7 mouse cellular contexts compared by ENCODE assay signal in the genomic region with DNA sequence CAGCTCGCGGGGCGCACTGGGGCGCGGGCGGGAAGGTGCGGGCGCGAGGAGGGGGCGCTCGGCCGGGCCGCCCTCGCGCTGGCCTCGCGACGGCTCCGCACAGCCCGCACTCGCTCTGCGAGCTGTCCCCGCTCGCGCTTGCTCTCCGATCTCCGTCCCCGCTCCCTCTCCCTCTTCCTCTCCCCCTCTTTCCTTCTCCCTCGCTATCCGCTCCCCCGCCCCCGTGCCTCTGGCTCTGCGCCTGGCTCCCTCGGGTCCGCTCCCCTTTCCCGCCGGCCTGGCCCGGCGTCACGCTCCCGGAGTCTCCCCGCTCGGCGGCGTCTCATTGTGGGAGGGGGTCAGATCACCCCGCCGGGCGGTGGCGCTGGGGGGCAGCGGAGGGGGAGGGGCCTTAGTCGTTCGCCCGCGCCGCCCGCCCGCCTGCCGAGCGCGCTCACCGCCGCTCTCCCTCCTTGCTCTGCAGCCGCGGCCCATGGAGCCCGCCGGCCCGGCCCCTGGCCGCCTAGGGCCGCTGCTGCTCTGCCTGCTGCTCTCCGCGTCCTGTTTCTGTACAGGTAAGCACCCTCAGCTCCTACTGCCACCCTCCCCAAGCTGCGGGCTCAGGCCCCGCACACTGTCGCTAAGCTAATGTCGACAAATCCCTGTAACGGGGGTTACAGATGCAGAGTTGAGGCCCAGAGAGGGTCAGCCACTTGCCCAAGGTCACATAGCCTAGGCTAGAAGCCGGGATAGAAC. TPM values are rescaled to one million over a fixed set of nuclear protein-coding genes. Genes with fewer than 3 reads are reported as not detected.
DNase-seq lines count a peak whose midpoint lies in the region; ATAC-seq and TF ChIP-seq lines count a peak whose summit lies in the region.

No protein-coding gene starts in this region.

- peak; percentile 90 for DNase-seq in brain, embryonic 14.5 days (ENCODE audit: low read depth)
- peak; percentile 81 for DNase-seq in heart, adult 8-10 months (ENCODE audit: low spot score)
- DNase-seq in kidney, adult 9 months = peak; percentile 70
- DNase-seq in limb, embryonic 14.5 days (ENCODE audit: low spot score) = peak; percentile 54

- peak overlapping the region; percentile 88 for H3K9ac ChIP-seq in embryonic facial prominence, embryonic 13.5 days
- peak overlapping the region; percentile 86 for H3K9ac ChIP-seq in limb, embryonic 14.5 days (ENCODE audit: low read depth, low read length, severe bottlenecking)
- H3K9ac ChIP-seq in midbrain, embryonic 16.5 days (ENCODE audit: low read depth, low read length) = peak overlapping the region; percentile 87
- peak overlapping the region; percentile 58 for H3K9ac ChIP-seq in stomach, embryonic 15.5 days

- no peaks in the 10 kb centered on the region for H3K36me3 ChIP-seq in embryonic facial prominence, embryonic 13.5 days
- H3K36me3 ChIP-seq in limb, embryonic 14.5 days (ENCODE audit: control insufficient read depth, insufficient read depth, low read length) = no peaks in the 10 kb centered on the region
- H3K36me3 ChIP-seq in midbrain, embryonic 16.5 days (ENCODE audit: control insufficient read depth, insufficient read depth, low read length) = no peaks in the 10 kb centered on the region
- no peaks in the 10 kb centered on the region for H3K36me3 ChIP-seq in stomach, embryonic 15.5 days

- peak; percentile 90; the same call in 1 of the 2 replicates for TF ChIP-seq POLR2A in brain, embryonic 14.5 days (IDR thresholded peaks at IDR 0.05; ENCODE audit: borderline replicate concordance, extremely low read depth, insufficient read depth, insufficient read length, poor library complexity, severe bottlenecking)
- TF ChIP-seq POLR2A in limb, embryonic 14.5 days (IDR thresholded peaks at IDR 0.05; ENCODE audit: borderline replicate concordance, extremely low read depth, insufficient read depth, insufficient read length) = no peak

- TF ChIP-seq CTCF in brain, embryonic 14.5 days (IDR thresholded peaks at IDR 0.05; ENCODE audit: borderline replicate concordance, extremely low read depth, insufficient read depth, insufficient read length) = no peak

- peaks cover 3% of the 10 kb centered on the region; the same call in 1 of the 2 replicates for H3K27me3 ChIP-seq in embryonic facial prominence, embryonic 13.5 days
- no peaks in the 10 kb centered on the region for H3K27me3 ChIP-seq in limb, embryonic 14.5 days (ENCODE audit: control insufficient read depth, insufficient read depth, low read length)
- no peaks in the 10 kb centered on the region for H3K27me3 ChIP-seq in midbrain, embryonic 16.5 days (ENCODE audit: control insufficient read depth, insufficient read depth, low read depth, low read length)
- no peaks in the 10 kb centered on the region for H3K27me3 ChIP-seq in stomach, embryonic 15.5 days (replicated peaks)

- H3K9me3 ChIP-seq in embryonic facial prominence, embryonic 13.5 days = no peaks in the 10 kb centered on the region
- H3K9me3 ChIP-seq in limb, embryonic 14.5 days (ENCODE audit: control insufficient read depth, low read length) = no peaks in the 10 kb centered on the region
- H3K9me3 ChIP-seq in midbrain, embryonic 16.5 days (replicated peaks; ENCODE audit: control insufficient read depth, low read length, poor library complexity, severe bottlenecking) = no peaks in the 10 kb centered on the region
- H3K9me3 ChIP-seq in stomach, embryonic 15.5 days = no peaks in the 10 kb centered on the region

- WGBS in embryonic facial prominence, embryonic 13.5 days = 1% methylated on average over 28 of the region's 77 CpGs
- WGBS in limb, embryonic 14.5 days = 0% methylated on average over 34 of the region's 77 CpGs
- WGBS in midbrain, embryonic 16.5 days = under 1% methylated on average over 35 of the region's 77 CpGs
- WGBS in stomach, embryonic 15.5 days = under 1% methylated on average over 52 of the region's 77 CpGs

- peak; percentile 79 for ATAC-seq in embryonic facial prominence, embryonic 13.5 days (ENCODE audit: insufficient number of reproducible peaks, insufficient read depth, low FRiP score, low TSS enrichment, low read depth)
- peak; percentile 81 for ATAC-seq in limb, embryonic 14.5 days (ENCODE audit: low FRiP score, low read depth)
- ATAC-seq in midbrain, embryonic 16.5 days = peak; percentile 86
- ATAC-seq in stomach, embryonic 15.5 days (ENCODE audit: insufficient read depth, low FRiP score, low read depth) = peak; percentile 69

- H3K27ac ChIP-seq in embryonic facial prominence, embryonic 13.5 days = peak overlapping the region; percentile 93
- H3K27ac ChIP-seq in limb, embryonic 14.5 days (replicated peaks; ENCODE audit: low read depth, low read length) = peak overlapping the region; percentile 88
- H3K27ac ChIP-seq in midbrain, embryonic 16.5 days (ENCODE audit: low read length) = peak overlapping the region; percentile 92
- H3K27ac ChIP-seq in stomach, embryonic 15.5 days = peak overlapping the region; percentile 95

- H3K4me3 ChIP-seq in embryonic facial prominence, embryonic 13.5 days = peak overlapping the region; percentile 72
- peak overlapping the region; percentile 68 for H3K4me3 ChIP-seq in limb, embryonic 14.5 days (replicated peaks; ENCODE audit: low read length)
- peak overlapping the region; percentile 77 for H3K4me3 ChIP-seq in midbrain, embryonic 16.5 days (ENCODE audit: low read depth, low read length)
- peak overlapping the region; percentile 75 for H3K4me3 ChIP-seq in stomach, embryonic 15.5 days (replicated peaks)

- H3K4me2 ChIP-seq in embryonic facial prominence, embryonic 13.5 days = peak overlapping the region; percentile 86
- H3K4me2 ChIP-seq in limb, embryonic 14.5 days (replicated peaks; ENCODE audit: low read depth, low read length, severe bottlenecking) = peak overlapping the region; percentile 64
- peak overlapping the region; percentile 73 for H3K4me2 ChIP-seq in midbrain, embryonic 16.5 days (ENCODE audit: low read length)
- peak overlapping the region; percentile 85 for H3K4me2 ChIP-seq in stomach, embryonic 15.5 days

- H3K4me1 ChIP-seq in embryonic facial prominence, embryonic 13.5 days = peaks cover 24% of the 10 kb centered on the region
- peaks cover 10% of the 10 kb centered on the region for H3K4me1 ChIP-seq in limb, embryonic 14.5 days (ENCODE audit: control insufficient read depth, insufficient read depth, low read length)
- peaks cover 36% of the 10 kb centered on the region for H3K4me1 ChIP-seq in midbrain, embryonic 16.5 days (ENCODE audit: control insufficient read depth, insufficient read depth, low read length)
- H3K4me1 ChIP-seq in stomach, embryonic 15.5 days = peaks cover 25% of the 10 kb centered on the region

RNA-seq across cellular contexts. Expression of a gene that starts 0.7 kb away (rescaled TPM):
- 36.2 and 44.6 TPM in 2 replicates for polyA plus RNA-seq in brain, embryonic 14.5 days (2012; rRNA removed)
- 22.0 and 24.1 TPM in 2 replicates for polyA plus RNA-seq in embryonic facial prominence, embryonic 13.5 days (2015; fragmentation: Nextera tagmentation; extraction: Ambion mirVana)
- 10 to 100 TPM; 28.9 to 35.2 (median 30.0) TPM for total RNA-seq in heart, adult 8-10 months (2022)
- polyA plus RNA-seq in limb, embryonic 14.5 days (2012; rRNA removed) = 39.6 and 40.2 TPM in 2 replicates
- polyA plus RNA-seq in limb, embryonic 14.5 days (2014; fragmentation: Nextera tagmentation; extraction: Ambion mirVana) = 34.0 and 34.7 TPM in 2 replicates
- polyA plus RNA-seq in midbrain, embryonic 16.5 days (2015; fragmentation: Nextera tagmentation; extraction: Ambion mirVana) = 41.3 and 45.9 TPM in 2 replicates
- 25.0 and 30.8 TPM in 2 replicates for polyA plus RNA-seq in stomach, embryonic 15.5 days (2015; fragmentation: Nextera tagmentation; extraction: Ambion mirVana)

RNA-seq across cellular contexts. Expression of a gene that starts 56.9 kb away (rescaled TPM):
- not detected in 2 replicates for polyA plus RNA-seq in brain, embryonic 14.5 days (2012; rRNA removed)
- not detected in 2 replicates for polyA plus RNA-seq in embryonic facial prominence, embryonic 13.5 days (2015; fragmentation: Nextera tagmentation; extraction: Ambion mirVana)
- total RNA-seq in heart, adult 8-10 months (2022) = under 1 TPM in 2 of 4 experiments, not detected in 2; 0.16 to 0.22 TPM
- 0.22 and 0.34 TPM in 2 replicates for polyA plus RNA-seq in limb, embryonic 14.5 days (2012; rRNA removed)
- 0.22 and 0.23 TPM in 2 replicates for polyA plus RNA-seq in limb, embryonic 14.5 days (2014; fragmentation: Nextera tagmentation; extraction: Ambion mirVana)
- polyA plus RNA-seq in midbrain, embryonic 16.5 days (2015; fragmentation: Nextera tagmentation; extraction: Ambion mirVana) = not detected in 2 replicates
- 0.09 and 0.22 TPM in 2 replicates for polyA plus RNA-seq in stomach, embryonic 15.5 days (2015; fragmentation: Nextera tagmentation; extraction: Ambion mirVana)

Comparison
In these comparisons a context has a peak if more than half of its experiments do, and no peak if none do; other contexts are left out.
1. Peak in every context shown above with its lines: DNase-seq, ATAC-seq, H3K4me3 ChIP-seq and H3K27ac ChIP-seq.